Mouse (Mus musculus) megakaryocyte, embryonic 14.5 days (primary cell): Measurements from ENCODE around the gene Abca13.

Source experiments
- FLI1 ChIP-seq: IDR thresholded peaks from 2 replicates; pipeline ENCODE4 v1.6.1; 2012; ENCODE audit warnings: low read length, inconsistent platforms, mixed read lengths
- GATA1 ChIP-seq: IDR thresholded peaks from 3 replicates; pipeline ENCODE4 v1.6.1; 2012; ENCODE audit warnings: mixed read lengths, low read length, inconsistent platforms, borderline replicate concordance

DNA sequence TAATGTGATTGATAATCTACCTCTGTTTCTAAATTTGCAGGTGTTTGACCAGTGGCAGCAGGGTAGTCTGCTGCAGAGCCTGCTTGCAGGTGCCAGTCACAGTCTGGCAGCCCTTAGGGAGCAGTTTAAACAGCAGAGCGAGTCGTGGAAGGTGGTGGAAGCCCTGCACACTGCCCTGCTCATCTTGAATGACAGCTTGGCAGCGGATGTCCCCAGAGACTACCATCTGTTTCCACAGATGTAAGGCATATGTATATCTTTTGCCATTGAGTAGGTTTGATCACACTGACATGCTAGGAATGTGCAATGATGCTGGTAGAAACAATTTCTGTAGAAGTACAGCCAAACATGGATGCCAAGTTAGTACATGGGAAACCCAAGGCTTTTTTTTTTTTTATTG, 77.3 kb downstream of the Abca13 start:
- TF ChIP-seq FLI1 = no peak
- TF ChIP-seq GATA1 = no peak
